In genomic region chr12:47164031-47164717, GRCm38 (mm10) we compare ENCODE assay signal across 9 mouse cellular contexts.
DNase-seq lines count a peak whose midpoint lies in the region; ATAC-seq lines count a peak whose summit lies in the region.
"Had no signal": no experiment of that assay in that cellular context is flagged by ENCODE, and none has a peak within 500 bp of the region (broad histone marks: within the 10 kb centered on the region; RNA-seq: fewer than 3 reads in every experiment).

No protein-coding gene starts in this region.

- H3K4me3 ChIP-seq in forebrain, embryonic 12.5 days (replicated peaks), result peak overlapping the region; percentile 23
- H3K4me3 ChIP-seq in heart, embryonic 16.5 days (ENCODE audit: low read length), result no peak overlapping the region
- H3K4me3 ChIP-seq: liver, embryonic 15.5 days had no signal

- H3K4me1 ChIP-seq in forebrain, embryonic 12.5 days, result peaks cover 25% of the 10 kb centered on the region
- H3K4me1 ChIP-seq in heart, embryonic 16.5 days (ENCODE audit: control insufficient read depth, insufficient read depth, low read length), result 0 out of 2 replicates have a peak, but pooled peaks cover 4% of the 10 kb centered on the region
- H3K4me1 ChIP-seq: liver, embryonic 15.5 days had no signal

- H3K36me3 ChIP-seq in forebrain, embryonic 12.5 days (replicated peaks), result no peaks in the 10 kb centered on the region
- H3K36me3 ChIP-seq in heart, embryonic 16.5 days (ENCODE audit: control insufficient read depth, insufficient read depth), result no peaks in the 10 kb centered on the region
- H3K36me3 ChIP-seq: liver, embryonic 15.5 days had no signal

- H3K27me3 ChIP-seq in forebrain, embryonic 12.5 days, result no peaks in the 10 kb centered on the region
- no peaks in the 10 kb centered on the region for H3K27me3 ChIP-seq in heart, embryonic 16.5 days (ENCODE audit: control insufficient read depth, insufficient read depth, low read length)
- H3K27me3 ChIP-seq: liver, embryonic 15.5 days had no signal

- peak overlapping the region; percentile 59; the same call in 1 of the 2 replicates for H3K27ac ChIP-seq in forebrain, embryonic 12.5 days
- H3K27ac ChIP-seq in heart, embryonic 16.5 days (ENCODE audit: low read length), result no peak overlapping the region
- H3K27ac ChIP-seq: liver, embryonic 15.5 days had no signal

- H3K4me2 ChIP-seq in forebrain, embryonic 12.5 days, result peak overlapping the region; percentile 42
- H3K4me2 ChIP-seq in heart, embryonic 16.5 days (ENCODE audit: low read depth, low read length), result peak overlapping the region; percentile 37
- H3K4me2 ChIP-seq: liver, embryonic 15.5 days had no signal

- 10% methylated on average over 15 of the region's 15 CpGs for WGBS in forebrain, embryonic 12.5 days
- WGBS in heart, embryonic 16.5 days, result 32% methylated on average over 15 of the region's 15 CpGs

- H3K9me3 ChIP-seq in forebrain, embryonic 12.5 days, result no peaks in the 10 kb centered on the region
- no peaks in the 10 kb centered on the region for H3K9me3 ChIP-seq in heart, embryonic 16.5 days (replicated peaks; ENCODE audit: control insufficient read depth, low read length)
- H3K9me3 ChIP-seq: liver, embryonic 15.5 days had no signal

- no peak overlapping the region for H3K9ac ChIP-seq in forebrain, embryonic 12.5 days
- no peak overlapping the region for H3K9ac ChIP-seq in heart, embryonic 16.5 days (ENCODE audit: low read length)
- H3K9ac ChIP-seq: liver, embryonic 15.5 days had no signal

- DNase-seq in urinary bladder, postnatal 36 days (ENCODE audit: low spot score in 2 of 2), result peak; percentile 18 to 53
- DNase-seq in urinary bladder, adult 2 months (ENCODE audit: low spot score), result no peak
- peak; percentile 61 to 73 for DNase-seq in layer of hippocampus, adult 8-10 months (ENCODE audit: low spot score in 2 of 2)
- peak; percentile 48 for DNase-seq in lung, postnatal 25 days (ENCODE audit: low spot score)
- peak; percentile 66 for DNase-seq in right cerebral cortex, postnatal 25 days
- no peak for DNase-seq in natural killer cell, adult 2 months (ENCODE audit: low spot score in 2 of 2)

- ATAC-seq in forebrain, embryonic 12.5 days (ENCODE audit: low FRiP score), result peak; percentile 83
- 0 out of 2 replicates have a peak, but pooled peaks have one; percentile 18 for ATAC-seq in heart, embryonic 16.5 days (replicated peaks; ENCODE audit: extremely low read depth, insufficient read depth, low FRiP score)

Comparison
In these comparisons a context has a peak if more than half of its experiments do, and no peak if none do; other contexts are left out.
1. DNase-seq: peak in urinary bladder, postnatal 36 days (2 of 2), layer of hippocampus, adult 8-10 months (2 of 2), lung, postnatal 25 days (single experiment) and right cerebral cortex, postnatal 25 days (single experiment); none in urinary bladder, adult 2 months (single experiment) and natural killer cell, adult 2 months (0 of 2).